Mouse (Mus musculus) gastrocnemius, postnatal 25 days (tissue): ENCODE data around the gene Mlph. TPM values are rescaled to one million over a fixed set of nuclear protein-coding genes. Genes with fewer than 3 reads are reported as not detected.
A peak's percentile ranks its signal among the peaks of the same experiment; 100 is the strongest.

Experiments used
- DNase-seq: peaks from one replicate; pipeline ENCODE4 v3.0.0; 2022
- long read RNA-seq, 2 experiments: library from polyadenylated mRNA; stranded (forward); transcript quantifications; one replicate each; pipeline ENCODE4 v2.0.0; 2021
- total RNA-seq, 2 experiments: library from RNA; stranded (reverse); gene quantifications; 1 replicate in 1 of 2; 2 replicates in 1 of 2; pipeline ENCODE4 v1.2.3; 2021

Mlph gene
- under 1 TPM; 0.26 to 0.51 TPM for total RNA-seq
- long read RNA-seq, experiment 1: 0 reads
- long read RNA-seq, experiment 2: 0 reads

DNA sequence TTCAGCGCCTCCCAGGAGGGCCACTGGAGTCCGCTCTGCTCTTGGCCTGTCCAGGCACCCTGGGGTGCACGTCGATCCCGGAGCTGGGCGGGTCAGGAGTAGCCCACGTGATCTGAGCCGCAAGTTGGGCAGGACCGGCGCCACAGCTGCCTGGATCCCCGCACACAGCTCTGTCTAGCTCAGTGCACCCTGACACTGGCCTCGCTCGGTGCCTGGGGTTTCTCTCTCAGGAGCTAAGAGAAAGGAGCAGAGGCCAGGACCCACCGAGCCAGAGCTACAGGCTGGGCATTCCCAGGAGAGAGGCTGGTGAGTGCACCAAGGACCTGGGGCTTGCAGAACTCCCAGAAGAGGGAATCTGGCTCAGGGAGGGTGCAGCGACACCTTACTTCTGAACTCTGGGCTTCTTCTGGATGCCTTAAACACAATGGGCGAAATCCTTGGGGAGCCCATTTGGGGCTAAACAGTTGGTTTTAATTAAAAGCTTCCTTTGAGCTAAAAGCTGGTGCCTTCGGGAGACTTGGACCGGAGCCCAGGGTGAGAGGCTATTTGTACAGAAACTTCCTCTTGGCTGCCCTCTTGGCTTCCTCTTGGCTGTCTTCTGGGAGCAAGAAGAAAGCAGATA lies at the start of gene Mlph:
TSS of gene Mlph (plus strand) at position 138 of the 622 bp plus-strand sequence.
- DNase-seq: peak; percentile 39

- DNase-seq: no peak
Observed at GRCm38 (mm10) chr1:90866734-90867133, 48.2 kb upstream of the Mlph start.

DNA sequence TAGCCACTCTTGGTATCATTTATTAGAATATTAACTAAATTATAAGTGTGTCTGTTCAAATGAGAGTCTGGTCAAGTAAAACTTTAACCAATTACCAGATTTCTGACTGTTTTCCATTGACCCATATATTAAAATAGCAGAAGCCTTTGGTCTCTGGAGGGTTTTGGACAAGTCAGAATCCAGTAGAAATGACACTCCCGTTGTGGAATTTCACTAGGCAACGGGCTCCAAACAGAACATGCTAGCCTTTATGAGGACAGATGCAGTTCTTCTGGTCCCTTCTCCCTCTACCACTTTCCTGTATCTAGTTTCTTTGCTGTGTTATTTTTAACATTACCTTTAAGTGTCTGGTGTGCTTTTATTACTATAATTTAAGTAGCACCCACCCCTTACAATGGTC lies 44.3 kb upstream of the Mlph start:
- DNase-seq: peak; percentile 29

DNA sequence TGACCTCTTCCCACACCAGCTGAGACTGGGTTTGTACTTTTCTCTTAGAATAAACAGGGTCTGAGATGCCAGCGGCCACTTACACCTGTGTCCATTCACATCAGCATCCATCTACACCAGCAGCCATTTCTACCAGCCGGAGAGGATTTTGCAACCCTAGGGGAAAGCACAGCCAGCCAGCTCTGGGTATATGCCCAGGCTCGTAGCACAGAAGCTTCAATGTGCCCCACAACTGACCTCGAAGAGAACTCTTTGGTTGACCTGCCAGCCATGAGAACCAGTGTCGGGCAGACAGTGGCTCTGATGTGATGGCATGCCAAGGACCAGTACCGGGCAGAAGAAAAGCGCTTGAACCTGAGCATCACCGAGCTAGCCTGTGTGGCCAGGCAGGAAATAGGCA lies 39.5 kb upstream of the Mlph start:
- no peak for DNase-seq

GRCm38 (mm10) chr1:90875961-90876360 lies 38.9 kb upstream of the Mlph start:
- no peak for DNase-seq

DNA sequence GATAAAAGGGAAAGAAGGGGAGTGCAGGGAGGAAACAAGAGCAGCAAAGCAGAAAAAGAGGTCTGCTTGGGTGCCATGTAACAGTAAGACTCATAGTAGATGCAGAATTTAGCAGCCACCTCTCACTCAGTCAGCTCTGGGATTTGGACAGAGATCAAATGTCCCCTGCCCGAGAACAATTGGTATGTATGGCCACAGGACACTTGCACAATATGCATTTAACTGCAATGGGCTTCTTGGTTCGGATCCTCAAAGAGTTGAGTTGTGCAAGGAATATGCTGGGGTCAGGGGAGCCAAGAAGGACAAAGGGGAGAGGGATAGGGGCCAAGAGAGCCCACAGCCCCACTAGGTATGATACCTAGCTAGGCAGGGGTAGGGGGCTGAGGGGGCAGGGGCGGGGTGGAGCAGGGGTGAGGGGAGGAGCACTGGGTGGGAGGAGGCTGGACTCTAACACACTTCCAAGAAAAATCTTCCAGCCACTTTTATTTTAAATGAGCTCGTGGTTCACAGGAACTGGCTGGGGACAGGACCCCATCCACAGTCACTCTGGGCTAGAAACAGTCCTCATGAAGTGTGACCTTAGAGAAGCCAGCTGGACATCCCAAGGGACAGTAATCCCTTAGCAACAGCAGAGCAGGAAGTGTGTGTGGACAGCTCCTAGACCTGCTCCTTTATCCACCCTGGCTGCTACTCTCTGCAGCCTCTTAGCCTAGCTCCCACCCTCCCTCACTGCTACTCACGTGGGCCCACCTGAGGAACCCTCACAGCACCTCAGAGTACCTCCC lies 38.2 kb upstream of the Mlph start:
- no peak for DNase-seq

DNA sequence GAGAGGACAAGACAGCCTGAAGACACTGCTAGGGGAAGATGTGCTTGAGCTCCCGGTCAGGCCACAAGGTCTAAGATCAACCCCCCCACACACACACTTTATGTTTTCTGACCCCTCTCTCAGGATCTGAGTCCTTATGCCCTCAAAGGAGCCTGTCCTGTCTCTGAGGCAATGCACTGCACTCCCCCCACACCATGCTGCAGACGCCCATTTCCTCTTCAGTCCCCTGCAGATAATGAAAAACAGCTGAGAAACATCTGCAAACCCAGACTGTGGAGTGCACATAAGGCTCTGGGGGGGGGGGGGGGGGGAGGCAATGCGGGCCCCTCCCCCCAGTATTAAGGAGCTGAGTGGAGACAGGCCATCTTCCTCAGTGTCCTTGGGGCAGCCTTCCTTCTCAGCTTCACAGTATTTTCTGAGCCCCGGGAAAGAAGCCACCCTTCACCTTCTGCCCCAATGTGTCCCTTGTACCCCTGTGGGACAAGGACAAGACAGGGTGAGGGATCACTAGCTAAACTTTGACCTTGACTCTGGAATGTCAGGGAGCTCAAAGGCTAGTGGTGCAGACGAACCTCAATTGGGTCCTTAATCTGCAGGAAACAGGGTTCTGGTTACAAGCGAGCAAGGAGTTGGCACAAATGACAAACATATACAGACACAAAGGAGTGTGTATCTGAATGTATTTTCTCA lies 29.0 kb upstream of the Mlph start:
- DNase-seq: no peak

GRCm38 (mm10) chr1:90894521-90894920 lies 20.4 kb upstream of the Mlph start:
- DNase-seq: no peak

DNA sequence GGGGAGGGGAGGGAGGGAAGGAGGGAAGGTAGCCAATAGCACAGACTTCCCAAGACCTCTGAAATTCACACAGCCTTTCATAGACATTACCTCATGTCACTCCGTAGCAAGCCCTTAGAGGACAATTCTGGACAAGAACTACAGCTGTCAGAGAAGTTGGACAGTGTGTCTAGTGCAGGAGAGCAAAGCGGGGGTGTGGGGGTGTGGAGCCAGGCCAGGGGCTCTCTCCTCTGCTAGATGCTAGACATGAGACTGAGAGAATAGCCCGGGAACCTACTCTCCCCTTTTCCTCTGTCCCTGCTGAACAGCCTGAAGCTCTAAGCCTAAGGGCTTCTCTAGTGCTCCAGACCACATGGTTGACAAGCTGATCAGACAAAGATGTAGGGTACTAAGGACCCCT lies 19.9 kb upstream of the Mlph start:
- peak; percentile 45 for DNase-seq

- no peak for DNase-seq
Observed at GRCm38 (mm10) chr1:90896281-90896680, 18.6 kb upstream of the Mlph start.

DNA sequence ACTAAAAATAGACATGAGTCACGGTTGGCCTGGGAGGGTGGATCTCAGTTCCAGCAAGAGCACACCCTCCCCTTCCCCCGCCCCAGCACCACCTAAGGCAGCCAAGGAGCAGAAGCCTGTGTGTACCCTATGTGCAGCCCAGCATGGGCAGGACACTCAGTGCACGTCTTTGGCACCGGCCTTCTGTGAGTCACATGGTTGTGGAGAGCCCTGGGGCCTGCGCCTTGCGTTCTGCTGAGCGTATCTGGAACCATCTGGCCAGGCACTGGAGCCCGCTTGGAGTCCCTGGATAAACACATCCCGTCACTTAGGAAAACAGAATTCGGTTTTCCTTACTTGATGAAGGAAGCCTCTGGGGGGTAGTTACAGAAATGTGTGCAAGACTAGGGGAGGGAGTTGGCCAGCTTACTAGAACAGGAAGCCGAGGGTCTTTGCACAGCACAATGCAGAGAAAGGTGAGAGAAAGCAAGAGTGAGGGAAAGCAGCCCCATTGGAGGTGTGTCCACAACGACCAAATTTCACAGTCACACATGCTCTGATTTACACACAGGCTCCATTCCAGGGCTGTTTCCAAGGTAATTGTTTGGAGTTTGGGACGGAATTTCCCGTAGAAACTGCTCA lies 18.0 kb upstream of the Mlph start:
- DNase-seq: peak; percentile 93

DNA sequence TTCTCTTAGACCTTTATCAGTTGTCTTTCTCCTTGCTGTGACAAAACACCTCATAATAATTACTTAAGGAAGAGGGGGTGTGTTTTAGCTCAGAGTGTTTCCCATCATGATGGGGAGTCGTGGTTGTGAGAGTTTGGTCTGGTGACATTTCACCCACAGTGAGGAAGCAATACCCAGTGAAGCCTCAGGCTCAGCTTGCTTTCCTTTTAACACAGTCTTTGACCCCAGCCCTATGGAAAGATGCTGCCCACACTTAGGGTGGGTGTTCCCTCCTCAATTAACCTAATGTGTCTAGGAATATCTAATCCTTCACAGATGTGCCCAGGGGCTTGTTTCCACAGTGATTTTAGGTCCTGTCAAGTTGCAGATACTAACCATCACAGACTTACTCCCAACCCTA lies 16.9 kb upstream of the Mlph start:
- no peak for DNase-seq

GRCm38 (mm10) chr1:90899816-90900215 lies 15.1 kb upstream of the Mlph start:
- no peak for DNase-seq

DNA sequence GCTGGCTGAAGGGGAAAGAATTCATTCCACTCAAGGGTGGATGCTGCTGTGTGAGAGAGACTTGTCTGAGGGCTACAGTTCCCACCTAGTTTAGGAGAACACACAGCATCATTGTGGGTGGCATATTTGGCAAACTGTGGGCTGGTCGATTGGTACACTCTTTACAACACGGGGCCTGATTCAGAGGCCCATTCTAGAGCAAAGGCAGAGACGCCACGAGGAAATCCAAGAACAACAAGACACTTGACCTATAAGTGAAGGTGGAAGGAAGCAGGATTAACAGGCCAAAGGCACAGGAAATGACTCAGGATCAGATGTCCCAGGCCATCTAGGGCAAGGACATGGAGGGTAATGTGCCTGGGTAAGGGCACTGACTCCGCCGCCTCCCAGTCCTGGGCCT lies 14.5 kb upstream of the Mlph start:
- DNase-seq: no peak

DNA sequence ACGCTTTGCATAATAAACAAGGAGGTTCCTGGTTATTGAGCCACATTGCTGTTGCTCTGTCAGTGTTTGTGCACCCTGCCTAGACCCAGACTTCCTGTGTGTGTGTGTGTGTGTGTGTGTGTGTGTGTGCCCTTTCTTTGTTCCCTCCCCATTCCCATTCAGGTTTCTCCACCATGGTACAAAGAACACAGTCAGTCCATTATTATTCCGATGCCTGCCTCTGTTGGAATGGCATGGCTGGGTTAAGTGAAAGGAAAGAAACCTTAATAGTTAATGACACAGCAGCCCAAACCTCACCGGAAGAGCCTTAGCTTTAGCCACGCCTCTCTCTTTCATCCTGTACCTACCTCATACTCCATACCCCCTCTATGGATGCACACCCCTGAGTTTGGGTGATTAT lies 13.6 kb upstream of the Mlph start:
- DNase-seq: no peak

- no peak for DNase-seq
Observed at GRCm38 (mm10) chr1:90901681-90902208, 13.1 kb upstream of the Mlph start.

GRCm38 (mm10) chr1:90902751-90903150 lies 12.1 kb upstream of the Mlph start:
- no peak for DNase-seq

GRCm38 (mm10) chr1:90903211-90903945 lies 11.5 kb upstream of the Mlph start:
- no peak for DNase-seq

DNA sequence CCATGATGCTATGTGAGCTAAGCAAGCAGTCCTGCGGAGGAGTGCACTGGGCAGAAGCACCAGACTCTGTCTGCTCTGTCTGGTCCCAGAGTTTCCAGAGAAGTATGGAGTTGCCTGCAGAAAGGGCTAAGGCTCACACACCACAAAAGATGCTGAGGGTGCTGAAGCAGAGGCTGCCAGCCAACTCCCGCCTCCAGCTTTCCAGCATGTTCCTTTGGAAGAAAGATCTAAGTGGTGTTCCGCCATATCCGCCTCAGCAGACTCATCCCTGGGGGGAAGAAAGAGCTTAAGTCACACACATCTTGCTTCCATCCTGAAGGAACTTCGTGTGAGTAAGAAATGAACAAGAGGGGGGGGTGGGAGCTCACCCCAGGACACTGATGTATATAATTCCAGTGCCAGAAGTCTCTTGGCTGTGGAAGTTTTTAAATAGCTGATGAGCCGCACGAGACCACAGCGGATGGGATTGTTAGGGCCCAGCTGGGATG lies 10.9 kb upstream of the Mlph start:
- DNase-seq: peak; percentile 57

DNA sequence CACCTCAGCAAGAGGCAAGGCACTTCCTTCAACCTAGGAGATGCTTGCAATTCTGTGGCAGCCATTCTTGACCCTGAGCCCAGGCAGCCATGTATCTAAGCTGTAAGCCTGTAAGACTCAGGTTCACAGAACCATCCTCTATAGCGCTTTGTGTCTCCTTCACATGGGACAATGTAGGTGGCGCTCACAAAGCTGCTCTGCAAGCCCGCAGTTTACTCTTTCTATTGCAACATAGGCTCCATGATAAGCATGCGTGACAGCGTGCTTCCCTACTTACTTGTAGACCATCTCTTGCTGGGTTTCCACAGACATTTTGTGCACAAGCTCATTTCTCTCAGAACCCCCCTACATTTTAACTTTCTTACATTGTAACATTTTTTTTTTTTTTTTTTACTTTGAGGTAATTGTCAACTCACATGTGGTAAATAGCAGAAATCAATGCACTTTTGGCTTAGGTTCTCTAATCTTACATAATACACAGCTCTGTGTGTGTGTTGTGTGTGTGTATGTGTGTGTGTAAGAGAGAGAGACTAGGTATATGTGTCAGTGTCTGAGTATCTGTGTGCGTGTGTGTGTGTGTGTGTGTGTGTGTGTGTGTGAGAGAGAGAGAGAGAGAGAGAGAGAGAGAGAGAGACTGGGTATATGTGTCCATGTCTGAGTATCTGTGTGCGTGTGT lies 10.0 kb upstream of the Mlph start:
- DNase-seq: no peak

DNA sequence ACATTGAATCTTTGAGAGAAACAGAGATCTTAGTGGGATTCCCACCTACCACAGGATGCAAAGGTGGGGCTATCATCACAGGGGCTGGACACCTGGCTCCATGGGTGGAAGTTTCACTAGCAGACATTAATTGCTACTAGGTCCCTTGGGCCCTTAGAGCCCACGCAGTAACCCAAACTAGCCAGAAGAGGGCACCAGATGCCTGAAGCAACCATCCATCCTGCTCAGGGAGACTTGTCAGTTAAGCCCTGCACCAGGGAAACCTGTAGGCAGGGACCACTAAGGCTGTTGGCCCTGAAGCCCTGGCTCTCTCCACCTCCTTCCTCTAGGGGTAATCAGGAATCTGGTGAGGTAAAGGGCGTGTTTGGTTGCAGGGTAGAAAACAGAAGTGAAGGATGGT lies 8.5 kb upstream of the Mlph start:
- DNase-seq: no peak
